ENCODE assay signal across 8 mouse cellular contexts in genomic region chr3:51339734-51340551, GRCm38 (mm10). TPM values are rescaled to one million over a fixed set of nuclear protein-coding genes. Genes with fewer than 3 reads are reported as not detected.
DNase-seq lines count a peak whose midpoint lies in the region; ATAC-seq and TF ChIP-seq lines count a peak whose summit lies in the region.

No protein-coding gene starts in this region.

- H3K27ac ChIP-seq in CH12.LX (ENCODE audit: insufficient read depth, low read depth) = peak overlapping the region; percentile 79
- H3K27ac ChIP-seq in embryonic facial prominence, embryonic 15.5 days (replicated peaks) = peak overlapping the region; percentile 95
- H3K27ac ChIP-seq in hindbrain, embryonic 10.5 days = peak overlapping the region; percentile 99

- H3K9ac ChIP-seq in CH12.LX (ENCODE audit: insufficient read depth, low read depth) = peak overlapping the region; percentile 82
- peak overlapping the region; percentile 75 for H3K9ac ChIP-seq in embryonic facial prominence, embryonic 15.5 days

- in situ Hi-C loops in CH12.LX (cut with MboI; ENCODE audit: low pct_ligation_motif_present, low pct_unique_long_range_greater_than_20kb, low sequenced_read_pairs) = no loop called here

- H3K4me1 ChIP-seq in CH12.LX (ENCODE audit: control insufficient read depth in 1 of 2, insufficient read depth in 2 of 2) = peaks cover 0 to 22% of the 10 kb centered on the region in 2 experiments; a peak in 2 of 4 replicates
- peaks cover 7% of the 10 kb centered on the region; the same call in 1 of the 2 replicates for H3K4me1 ChIP-seq in embryonic facial prominence, embryonic 15.5 days
- peaks cover 23% of the 10 kb centered on the region for H3K4me1 ChIP-seq in hindbrain, embryonic 10.5 days (replicated peaks)

- dilution Hi-C loops in CH12.LX (cut with MboI; ENCODE audit: extremely low pct_ligation_motif_present, extremely low pct_unique_long_range_greater_than_20kb, low sequenced_read_pairs) = no loop called here

- under 1% methylated on average over 95 of the region's 113 CpGs for WGBS in embryonic facial prominence, embryonic 15.5 days
- under 1% methylated on average over 108 of the region's 113 CpGs for WGBS in hindbrain, embryonic 10.5 days

- no peak for TF ChIP-seq RAD21 in CH12.LX (IDR thresholded peaks at IDR 0.05; ENCODE audit: low read depth, low read length)

- H3K4me3 ChIP-seq in CH12.LX (replicated peaks in 1 of 3; ENCODE audit: low read depth in 2 of 3, low read length in 2 of 3, poor library complexity in 1 of 3) = peak overlapping the region; percentile 76 to 97 (median 78)
- H3K4me3 ChIP-seq in embryonic facial prominence, embryonic 15.5 days (replicated peaks) = peak overlapping the region; percentile 78
- H3K4me3 ChIP-seq in hindbrain, embryonic 10.5 days = peak overlapping the region; percentile 97

- DNase-seq in CH12.LX (ENCODE audit: extremely low read depth) (no peak), ZHBTc4 (ENCODE audit: low read depth, low spot score) (peak; percentile 70)
- DNase-seq in hindbrain, embryonic 10.5 days (ENCODE audit: low spot score) = peak; percentile 60
- DNase-seq in layer of hippocampus, postnatal 25 days (ENCODE audit: extremely low spot score in 1 of 2, low spot score in 1 of 2) = peak; percentile 22 to 32
- DNase-seq in lung, postnatal 4 days = peak; percentile 44 to 77
- DNase-seq in spleen, adult 18-20 months = peak; percentile 55 to 70

- H3K79me2 ChIP-seq in CH12.LX (replicated peaks; ENCODE audit: control insufficient read depth, extremely low read depth, insufficient read depth, poor library complexity, severe bottlenecking) = peaks cover 25% of the 10 kb centered on the region

- TF ChIP-seq CTCF in CH12.LX (conservative IDR thresholded peaks at IDR 0.05 in 1 of 2, IDR thresholded peaks at IDR 0.05 in 1 of 2; ENCODE audit: low read depth in 2 of 2, low read length in 2 of 2) = no peak

- H3K4me2 ChIP-seq in CH12.LX (ENCODE audit: insufficient read depth, low read depth, poor library complexity, severe bottlenecking) = peak overlapping the region; percentile 85; the same call in 1 of the 2 replicates
- H3K4me2 ChIP-seq in embryonic facial prominence, embryonic 15.5 days (replicated peaks) = peak overlapping the region; percentile 88

- no peak for TF ChIP-seq POLR2A in CH12.LX (IDR thresholded peaks at IDR 0.05; ENCODE audit: low read depth, low read length)

- ATAC-seq in embryonic facial prominence, embryonic 15.5 days (ENCODE audit: insufficient number of reproducible peaks, low FRiP score, low TSS enrichment, low read depth) = peak; percentile 32; the same call in 1 of the 2 replicates
- no peak for ATAC-seq in megakaryocyte progenitor cell, adult 5-6 weeks (replicated peaks; ENCODE audit: poor library complexity)

- peaks cover 15% of the 10 kb centered on the region for H3K9me3 ChIP-seq in CH12.LX (replicated peaks; ENCODE audit: low read length)
- H3K9me3 ChIP-seq in embryonic facial prominence, embryonic 15.5 days (replicated peaks) = no peaks in the 10 kb centered on the region
- H3K9me3 ChIP-seq in hindbrain, embryonic 10.5 days = peaks cover 6% of the 10 kb centered on the region; the same call in 1 of the 2 replicates

- TF ChIP-seq EP300 in CH12.LX (IDR thresholded peaks at IDR 0.05; ENCODE audit: low read length) = no peak

- no peaks in the 10 kb centered on the region for H3K36me3 ChIP-seq in CH12.LX (replicated peaks in 1 of 2; ENCODE audit: control insufficient read depth in 1 of 2, insufficient read depth in 1 of 2, low read length in 1 of 2)
- no peaks in the 10 kb centered on the region for H3K36me3 ChIP-seq in embryonic facial prominence, embryonic 15.5 days
- no peaks in the 10 kb centered on the region for H3K36me3 ChIP-seq in hindbrain, embryonic 10.5 days

- H3K27me3 ChIP-seq in CH12.LX (replicated peaks) = peaks cover 28% of the 10 kb centered on the region
- no peaks in the 10 kb centered on the region for H3K27me3 ChIP-seq in embryonic facial prominence, embryonic 15.5 days
- no peaks in the 10 kb centered on the region for H3K27me3 ChIP-seq in hindbrain, embryonic 10.5 days (ENCODE audit: insufficient read depth, poor library complexity, severe bottlenecking)

TF ChIP-seq in CH12.LX, 34 proteins besides CTCF, POLR2A, EP300 and RAD21:
- TF ChIP-seq POLR2AphosphoS2 (IDR thresholded peaks at IDR 0.05; ENCODE audit: low read depth, low read length) (no peak), JUN (IDR thresholded peaks at IDR 0.05; ENCODE audit: insufficient read depth, low read depth, low read length) (no peak), ETS1 (conservative IDR thresholded peaks at IDR 0.05; ENCODE audit: low read depth, low read length) (no peak), JUND (conservative IDR thresholded peaks at IDR 0.05; ENCODE audit: low read depth, low read length) (no peak), KAT2A (IDR thresholded peaks at IDR 0.05; ENCODE audit: insufficient replicate concordance, low read length) (no peak), MYC (IDR thresholded peaks at IDR 0.05; ENCODE audit: low read depth, low read length) (no peak), IRF4 (IDR thresholded peaks at IDR 0.05; ENCODE audit: low read depth, low read length) (no peak), USF2 (conservative IDR thresholded peaks at IDR 0.05; ENCODE audit: low read depth, low read length) (no peak), MAFK (IDR thresholded peaks at IDR 0.05; ENCODE audit: insufficient replicate concordance, low read length) (no peak), ZC3H11A (IDR thresholded peaks at IDR 0.05; ENCODE audit: low read depth, low read length) (no peak), SIN3A (IDR thresholded peaks at IDR 0.05; ENCODE audit: low read length) (no peak), PAX5 (IDR thresholded peaks at IDR 0.05; ENCODE audit: low read length) (no peak), GABPA (IDR thresholded peaks at IDR 0.05; ENCODE audit: insufficient replicate concordance, low read depth, low read length) (no peak), RCOR1 (conservative IDR thresholded peaks at IDR 0.05; ENCODE audit: low read depth, low read length) (no peak), ZNF384 (IDR thresholded peaks at IDR 0.05; ENCODE audit: low read depth, low read length) (no peak), MXI1 (IDR thresholded peaks at IDR 0.05; ENCODE audit: low read depth, low read length) (no peak; the same call in 1 of the 2 replicates), MAZ (IDR thresholded peaks at IDR 0.05; ENCODE audit: low read depth, low read length) (no peak), NRF1 (IDR thresholded peaks at IDR 0.05; ENCODE audit: low read depth, low read length) (no peak)
TF ChIP-seq in CH12.LX: peak in this region for 0.

RNA-seq across cellular contexts. Expression of gene Elf2, which starts 0.5 kb away (rescaled TPM):
- total RNA-seq in CH12.LX (2012; rRNA removed) (30.5 and 31.2 TPM in 2 replicates), CH12.LX (2014; rRNA removed) (41.2 and 42.8 TPM in 2 replicates)
- polyA plus RNA-seq in CH12.LX (2012; ENCODE audit: insufficient read length, low read depth) = 30.1 and 32.2 TPM in 2 replicates
- polyA plus RNA-seq in embryonic facial prominence, embryonic 15.5 days (2015; fragmentation: Nextera tagmentation; extraction: Ambion mirVana) = 60.8 and 71.0 TPM in 2 replicates
- polyA plus RNA-seq in hindbrain, embryonic 10.5 days (2016; fragmentation: Nextera tagmentation; extraction: Ambion mirVana) = 35.4 and 40.5 TPM in 2 replicates
- 10 to 100 TPM; 41.3 to 44.6 TPM for total RNA-seq in layer of hippocampus, postnatal 25 days (2021)
- total RNA-seq in megakaryocyte progenitor cell, adult 5-6 weeks (2015) = 40.3 and 43.1 TPM in 2 replicates
- total RNA-seq in megakaryocyte progenitor cell, adult 5-6 weeks (2017) = 96.0 and 124 TPM in 2 replicates

RNA-seq across cellular contexts. Expression of gene Mgarp, which starts 56.6 kb away (rescaled TPM):
- total RNA-seq in CH12.LX (2012; rRNA removed) (not detected in 2 replicates), CH12.LX (2014; rRNA removed) (not detected in 2 replicates)
- 0.23 TPM in 1 of 2 replicates, not detected in the other for polyA plus RNA-seq in CH12.LX (2012; ENCODE audit: insufficient read length, low read depth)
- 4.8 and 5.7 TPM in 2 replicates for polyA plus RNA-seq in embryonic facial prominence, embryonic 15.5 days (2015; fragmentation: Nextera tagmentation; extraction: Ambion mirVana)
- polyA plus RNA-seq in hindbrain, embryonic 10.5 days (2016; fragmentation: Nextera tagmentation; extraction: Ambion mirVana) = 7.5 and 11.8 TPM in 2 replicates
- under 1 TPM in 1 of 2 experiments, not detected in 1; 0.26 TPM for total RNA-seq in layer of hippocampus, postnatal 25 days (2021)
- not detected in 2 replicates for total RNA-seq in megakaryocyte progenitor cell, adult 5-6 weeks (2015)
- total RNA-seq in megakaryocyte progenitor cell, adult 5-6 weeks (2017) = not detected in 2 replicates
